Mouse (Mus musculus): Measurements from ENCODE around the gene Kank3. TPM values are rescaled to one million over a fixed set of nuclear protein-coding genes. Genes with fewer than 3 reads are reported as not detected.

Kank3 gene
- polyA plus RNA-seq, 1 experiment from 2014 or later: 28.8 TPM

- H3K4me2 ChIP-seq (ENCODE audit: low read length): no peak overlapping the region
- H3K27me3 ChIP-seq (replicated peaks; ENCODE audit: control insufficient read depth, insufficient read depth, low read length): no peaks in the 10 kb centered on the region
- no peaks in the 10 kb centered on the region for H3K9me3 ChIP-seq (ENCODE audit: control insufficient read depth, low read length)
- WGBS: 38% methylated on average over 9 of the region's 9 CpGs
- no peaks in the 10 kb centered on the region for H3K4me1 ChIP-seq (replicated peaks; ENCODE audit: control insufficient read depth, insufficient read depth, low read length)
- DNase-seq (ENCODE audit: low spot score) (peak; percentile 58), ATAC-seq (replicated peaks; ENCODE audit: low FRiP score, low TSS enrichment, low read depth) (no peak)
- H3K4me3 ChIP-seq (ENCODE audit: low read depth, low read length): no peak overlapping the region
- H3K9ac ChIP-seq (ENCODE audit: low read length): no peak overlapping the region
- no peaks in the 10 kb centered on the region for H3K36me3 ChIP-seq (ENCODE audit: control insufficient read depth, insufficient read depth, low read length)
- no peak overlapping the region for H3K27ac ChIP-seq (ENCODE audit: low read depth)
These were observed 55.2 kb downstream of the Kank3 start for GRCm38 (mm10) chr17:33865330-33866030.

Other genes with a start within 250 kb of the Kank3 start
- gene Zfp414, start 181.4 kb upstream of the Kank3 start, polyA plus RNA-seq (2014; fragmentation: Nextera tagmentation; extraction: Ambion mirVana): 72.6 and 81.8 TPM in 2 replicates
- 0.39 and 0.97 TPM in 2 replicates for gene Pram1, start 172.5 kb upstream of the Kank3 start, polyA plus RNA-seq (2014; fragmentation: Nextera tagmentation; extraction: Ambion mirVana)
- 309 and 366 TPM in 2 replicates for gene Hnrnpm, start 123.7 kb upstream of the Kank3 start, polyA plus RNA-seq (2014; fragmentation: Nextera tagmentation; extraction: Ambion mirVana)
- gene March2, start 91.8 kb upstream of the Kank3 start, polyA plus RNA-seq (2014; fragmentation: Nextera tagmentation; extraction: Ambion mirVana): 47.0 and 47.2 TPM in 2 replicates
- 209 and 261 TPM in 2 replicates for gene Rab11b, start 50.0 kb upstream of the Kank3 start, polyA plus RNA-seq (2014; fragmentation: Nextera tagmentation; extraction: Ambion mirVana)
- 18.0 and 22.0 TPM in 2 replicates for gene Angptl4, start 28.7 kb upstream of the Kank3 start, polyA plus RNA-seq (2014; fragmentation: Nextera tagmentation; extraction: Ambion mirVana)
- 1,343 and 1,538 TPM in 2 replicates for gene Rps28, start 14.0 kb downstream of the Kank3 start, polyA plus RNA-seq (2014; fragmentation: Nextera tagmentation; extraction: Ambion mirVana)
- 589 and 606 TPM in 2 replicates for gene Ndufa7, start 14.1 kb downstream of the Kank3 start, polyA plus RNA-seq (2014; fragmentation: Nextera tagmentation; extraction: Ambion mirVana)
- 77.8 and 86.7 TPM in 2 replicates for gene Cd320, start 32.6 kb downstream of the Kank3 start, polyA plus RNA-seq (2014; fragmentation: Nextera tagmentation; extraction: Ambion mirVana)
- gene Gm7029, start 63.3 kb downstream of the Kank3 start, polyA plus RNA-seq (2014; fragmentation: Nextera tagmentation; extraction: Ambion mirVana): not detected in 2 replicates
- 6.7 and 9.4 TPM in 2 replicates for gene Kifc1, start 80.1 kb downstream of the Kank3 start, polyA plus RNA-seq (2014; fragmentation: Nextera tagmentation; extraction: Ambion mirVana)
- gene Platr17, start 94.6 kb downstream of the Kank3 start, polyA plus RNA-seq (2014; fragmentation: Nextera tagmentation; extraction: Ambion mirVana): 0.23 TPM in 2 replicates
- 41.8 and 42.7 TPM in 2 replicates for gene Daxx, start 98.9 kb downstream of the Kank3 start, polyA plus RNA-seq (2014; fragmentation: Nextera tagmentation; extraction: Ambion mirVana)
- gene Tapbp, start 105.4 kb downstream of the Kank3 start, polyA plus RNA-seq (2014; fragmentation: Nextera tagmentation; extraction: Ambion mirVana): 32.3 and 32.5 TPM in 2 replicates
- gene Zbtb22, start 105.4 kb downstream of the Kank3 start, polyA plus RNA-seq (2014; fragmentation: Nextera tagmentation; extraction: Ambion mirVana): 9.4 and 9.8 TPM in 2 replicates
- 31.3 and 34.5 TPM in 2 replicates for gene Rgl2, start 119.0 kb downstream of the Kank3 start, polyA plus RNA-seq (2014; fragmentation: Nextera tagmentation; extraction: Ambion mirVana)
- 163 and 175 TPM in 2 replicates for gene Pfdn6, start 129.8 kb downstream of the Kank3 start, polyA plus RNA-seq (2014; fragmentation: Nextera tagmentation; extraction: Ambion mirVana)
- gene Wdr46, start 130.1 kb downstream of the Kank3 start, polyA plus RNA-seq (2014; fragmentation: Nextera tagmentation; extraction: Ambion mirVana): 28.6 and 31.8 TPM in 2 replicates
- 3.7 and 4.9 TPM in 2 replicates for gene B3galt4, start 141.0 kb downstream of the Kank3 start, polyA plus RNA-seq (2014; fragmentation: Nextera tagmentation; extraction: Ambion mirVana)
- 32.4 and 35.3 TPM in 2 replicates for gene Vps52, start 145.3 kb downstream of the Kank3 start, polyA plus RNA-seq (2014; fragmentation: Nextera tagmentation; extraction: Ambion mirVana)
- gene Rps18, start 145.5 kb downstream of the Kank3 start, polyA plus RNA-seq (2014; fragmentation: Nextera tagmentation; extraction: Ambion mirVana): 2,375 and 2,437 TPM in 2 replicates
- gene H2-K1, start 189.8 kb downstream of the Kank3 start, polyA plus RNA-seq (2014; fragmentation: Nextera tagmentation; extraction: Ambion mirVana): 105 and 137 TPM in 2 replicates
- gene Ring1, start 214.2 kb downstream of the Kank3 start, polyA plus RNA-seq (2014; fragmentation: Nextera tagmentation; extraction: Ambion mirVana): 4.4 and 5.9 TPM in 2 replicates
- gene H2-Ke6, start 217.5 kb downstream of the Kank3 start, polyA plus RNA-seq (2014; fragmentation: Nextera tagmentation; extraction: Ambion mirVana): 49.7 and 53.6 TPM in 2 replicates
- 86.4 and 89.5 TPM in 2 replicates for gene Slc39a7, start 221.2 kb downstream of the Kank3 start, polyA plus RNA-seq (2014; fragmentation: Nextera tagmentation; extraction: Ambion mirVana)
- 21.5 and 28.5 TPM in 2 replicates for gene Rxrb, start 221.3 kb downstream of the Kank3 start, polyA plus RNA-seq (2014; fragmentation: Nextera tagmentation; extraction: Ambion mirVana)
- 0.44 and 0.66 TPM in 2 replicates for gene Col11a2, start 228.9 kb downstream of the Kank3 start, polyA plus RNA-seq (2014; fragmentation: Nextera tagmentation; extraction: Ambion mirVana)

All from intestine, embryonic 14.5 days (tissue).